ENCODE assay signal across 12 mouse cellular contexts in the genomic region with DNA sequence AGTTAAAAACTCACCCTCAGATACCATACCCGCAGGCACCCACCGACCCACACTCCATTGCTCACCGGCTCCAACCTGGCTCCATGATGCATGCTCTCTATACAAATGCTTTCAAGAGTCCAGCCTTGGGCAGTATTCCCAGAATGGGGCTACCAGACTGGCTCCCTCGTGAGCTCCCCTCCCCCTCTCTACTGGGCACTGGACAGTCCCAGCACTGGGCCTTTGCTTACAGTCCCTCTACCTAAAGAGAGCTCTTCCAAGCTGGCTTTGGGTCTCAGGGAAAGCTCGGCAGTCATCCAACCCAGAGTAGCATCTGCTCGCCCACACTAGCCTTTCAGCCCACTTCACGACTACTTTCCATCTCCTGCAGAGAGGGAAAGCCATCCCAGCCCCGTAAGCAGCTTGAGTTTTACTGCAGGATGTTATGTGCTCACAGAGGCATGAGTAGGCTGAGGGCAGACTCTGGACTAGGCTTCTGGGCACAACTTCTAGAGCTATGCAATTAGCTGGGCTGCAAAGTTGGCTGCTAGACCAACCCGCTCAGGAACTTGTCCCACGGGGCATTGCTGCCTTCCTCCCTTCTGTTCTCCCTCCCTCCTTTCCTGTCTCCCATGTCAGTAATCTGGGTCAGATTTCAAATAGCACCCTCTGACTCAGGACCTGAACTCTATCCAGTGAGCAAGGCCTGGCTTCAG. TPM values are rescaled to one million over a fixed set of nuclear protein-coding genes. Genes with fewer than 3 reads are reported as not detected.
DNase-seq lines count a peak whose midpoint lies in the region; ATAC-seq and TF ChIP-seq lines count a peak whose summit lies in the region.
"Had no signal": no experiment of that assay in that cellular context is flagged by ENCODE, and none has a peak within 500 bp of the region (broad histone marks: within the 10 kb centered on the region; RNA-seq: fewer than 3 reads in every experiment).

No protein-coding gene starts in this region.

- no peak overlapping the region for H3K4me2 ChIP-seq in midbrain, embryonic 16.5 days (ENCODE audit: low read length)
- H3K4me2 ChIP-seq in liver, postnatal 0 days (ENCODE audit: low read depth, low read length): no peak overlapping the region
- H3K4me2 ChIP-seq: forebrain, embryonic 13.5 days; liver, embryonic 15.5 days; neural tube, embryonic 12.5 days had no signal

- H3K27ac ChIP-seq in midbrain, embryonic 16.5 days (ENCODE audit: low read length): no peak overlapping the region
- H3K27ac ChIP-seq in liver, postnatal 0 days (ENCODE audit: low read depth): no peak overlapping the region
- H3K27ac ChIP-seq: forebrain, embryonic 13.5 days; liver, embryonic 15.5 days; neural tube, embryonic 12.5 days had no signal

- 0 out of 2 replicates have a peak, but pooled peaks cover 2% of the 10 kb centered on the region for H3K4me1 ChIP-seq in midbrain, embryonic 16.5 days (ENCODE audit: control insufficient read depth, insufficient read depth, low read length)
- peaks cover 35% of the 10 kb centered on the region for H3K4me1 ChIP-seq in liver, postnatal 0 days (ENCODE audit: insufficient read depth)

- TF ChIP-seq CTCF in liver, postnatal 0 days (IDR thresholded peaks at IDR 0.05; ENCODE audit: low read depth): no peak

- no peaks in the 10 kb centered on the region for H3K36me3 ChIP-seq in midbrain, embryonic 16.5 days (ENCODE audit: control insufficient read depth, insufficient read depth, low read length)
- no peaks in the 10 kb centered on the region for H3K36me3 ChIP-seq in liver, postnatal 0 days (replicated peaks; ENCODE audit: insufficient read depth, low read length)
- H3K36me3 ChIP-seq: liver, embryonic 15.5 days; neural tube, embryonic 12.5 days had no signal

- no peak for ATAC-seq in midbrain, embryonic 16.5 days
- ATAC-seq in liver, postnatal 0 days: no peak
- ATAC-seq: forebrain, embryonic 13.5 days had no signal

- no peak overlapping the region for H3K9ac ChIP-seq in midbrain, embryonic 16.5 days (ENCODE audit: low read depth, low read length)
- no peak overlapping the region for H3K9ac ChIP-seq in liver, postnatal 0 days (replicated peaks)
- H3K9ac ChIP-seq: forebrain, embryonic 13.5 days; liver, embryonic 15.5 days; neural tube, embryonic 12.5 days had no signal

- peak; percentile 59 to 71 for DNase-seq in cerebellum, postnatal 14 days
- no peak for DNase-seq in cerebellum, postnatal 36 days
- peak; percentile 15 for DNase-seq in layer of hippocampus, adult 11-12 months (ENCODE audit: low spot score)
- no peak for DNase-seq in layer of hippocampus, adult 9-10 months (ENCODE audit: low spot score)
- DNase-seq in left cerebral cortex, adult 9 months (ENCODE audit: low spot score in 2 of 2): peak; percentile 18 to 70
- peak; percentile 70 for DNase-seq in right cerebral cortex, postnatal 14 days
- DNase-seq in liver, postnatal 0 days: no peak
- DNase-seq: heart, postnatal 4 days had no signal

- no peaks in the 10 kb centered on the region for H3K27me3 ChIP-seq in midbrain, embryonic 16.5 days (ENCODE audit: control insufficient read depth, insufficient read depth, low read depth, low read length)
- no peaks in the 10 kb centered on the region for H3K27me3 ChIP-seq in liver, postnatal 0 days (ENCODE audit: insufficient read depth, low read length)
- H3K27me3 ChIP-seq: forebrain, embryonic 13.5 days; liver, embryonic 15.5 days; neural tube, embryonic 12.5 days had no signal

- 82% methylated on average over 10 of the region's 10 CpGs for WGBS in midbrain, embryonic 16.5 days
- 78% methylated on average over 10 of the region's 10 CpGs for WGBS in liver, postnatal 0 days (ENCODE audit: insufficient replicate concordance)

- no peak for TF ChIP-seq EP300 in liver, postnatal 0 days (IDR thresholded peaks at IDR 0.05; ENCODE audit: low read depth)

- no peaks in the 10 kb centered on the region for H3K9me3 ChIP-seq in midbrain, embryonic 16.5 days (replicated peaks; ENCODE audit: control insufficient read depth, low read length, poor library complexity, severe bottlenecking)
- no peaks in the 10 kb centered on the region for H3K9me3 ChIP-seq in liver, postnatal 0 days (ENCODE audit: low read length)
- H3K9me3 ChIP-seq: forebrain, embryonic 13.5 days; liver, embryonic 15.5 days; neural tube, embryonic 12.5 days had no signal

- no peak overlapping the region for H3K4me3 ChIP-seq in midbrain, embryonic 16.5 days (ENCODE audit: low read depth, low read length)
- no peak overlapping the region for H3K4me3 ChIP-seq in liver, postnatal 0 days (ENCODE audit: low read depth, low read length)
- H3K4me3 ChIP-seq: forebrain, embryonic 13.5 days; liver, embryonic 15.5 days; neural tube, embryonic 12.5 days had no signal

RNA-seq across cellular contexts. Expression of gene Spon2, which starts 2.2 kb away (rescaled TPM):
- polyA plus RNA-seq in midbrain, embryonic 16.5 days (2015; fragmentation: Nextera tagmentation; extraction: Ambion mirVana): 3.1 and 3.3 TPM in 2 replicates
- polyA plus RNA-seq in liver, postnatal 0 days (2015; fragmentation: Nextera tagmentation; extraction: Ambion mirVana): 12.6 and 19.7 TPM in 2 replicates

RNA-seq across cellular contexts. Expression of gene Ctbp1, which starts 54.3 kb away (rescaled TPM):
- polyA plus RNA-seq in midbrain, embryonic 16.5 days (2015; fragmentation: Nextera tagmentation; extraction: Ambion mirVana): 441 and 480 TPM in 2 replicates
- polyA plus RNA-seq in liver, postnatal 0 days (2015; fragmentation: Nextera tagmentation; extraction: Ambion mirVana): 91.1 and 93.8 TPM in 2 replicates

Comparison
In these comparisons a context has a peak if more than half of its experiments do, and no peak if none do; other contexts are left out.
1. DNase-seq: peak in cerebellum, postnatal 14 days (2 of 2), layer of hippocampus, adult 11-12 months (single experiment), left cerebral cortex, adult 9 months (2 of 2) and right cerebral cortex, postnatal 14 days (single experiment); none in cerebellum, postnatal 36 days (0 of 2), layer of hippocampus, adult 9-10 months (single experiment) and liver, postnatal 0 days (single experiment).